Mouse (Mus musculus): ENCODE measurements at regions not wholly inside any gene's neighbourhood (a gene's known extent, or its start where the extent isn't known, plus 50 kb on each side); places are given as distances from the start of the nearest gene placed in this dataset.

GRCm38 (mm10) chr9:113478761-113479265 is 229.2 kb downstream of the Pdcd6ip start:
- TF ChIP-seq CTCF (IDR thresholded peaks at IDR 0.05; ENCODE audit: borderline replicate concordance, insufficient read depth, low read depth, low read length) (no peak), POLR2A (IDR thresholded peaks at IDR 0.05; ENCODE audit: borderline replicate concordance, insufficient read depth, low read length) (no peak)
